Mouse (Mus musculus): ENCODE results near the gene S1pr4. TPM values are rescaled to one million over a fixed set of nuclear protein-coding genes. Genes with fewer than 3 reads are reported as not detected.

S1pr4 gene
- polyA plus RNA-seq, 1 experiment = 0.94 TPM

DNA sequence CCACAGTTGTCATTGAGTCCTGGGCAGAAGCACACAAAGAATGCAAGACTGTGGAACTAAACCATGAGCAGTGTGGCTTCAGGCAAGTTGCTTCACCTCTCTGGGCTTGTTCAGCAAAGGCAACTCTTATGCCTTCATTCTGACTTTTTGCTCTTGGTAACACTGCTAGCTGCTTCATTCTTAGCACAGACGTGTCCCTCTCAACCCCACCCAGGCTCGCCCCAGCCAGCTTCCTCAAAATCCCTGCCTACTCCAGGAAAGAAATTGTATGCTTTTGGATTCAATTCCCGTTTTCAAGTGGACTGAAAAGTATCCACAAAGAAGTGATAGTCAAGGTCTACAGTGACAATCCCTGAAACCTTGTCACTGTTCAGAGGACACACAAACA is 20.0 kb upstream of the S1pr4 start:
- DNase-seq (ENCODE audit: extremely low spot score in 1 of 2, low spot score in 1 of 2) = no peak

DNA sequence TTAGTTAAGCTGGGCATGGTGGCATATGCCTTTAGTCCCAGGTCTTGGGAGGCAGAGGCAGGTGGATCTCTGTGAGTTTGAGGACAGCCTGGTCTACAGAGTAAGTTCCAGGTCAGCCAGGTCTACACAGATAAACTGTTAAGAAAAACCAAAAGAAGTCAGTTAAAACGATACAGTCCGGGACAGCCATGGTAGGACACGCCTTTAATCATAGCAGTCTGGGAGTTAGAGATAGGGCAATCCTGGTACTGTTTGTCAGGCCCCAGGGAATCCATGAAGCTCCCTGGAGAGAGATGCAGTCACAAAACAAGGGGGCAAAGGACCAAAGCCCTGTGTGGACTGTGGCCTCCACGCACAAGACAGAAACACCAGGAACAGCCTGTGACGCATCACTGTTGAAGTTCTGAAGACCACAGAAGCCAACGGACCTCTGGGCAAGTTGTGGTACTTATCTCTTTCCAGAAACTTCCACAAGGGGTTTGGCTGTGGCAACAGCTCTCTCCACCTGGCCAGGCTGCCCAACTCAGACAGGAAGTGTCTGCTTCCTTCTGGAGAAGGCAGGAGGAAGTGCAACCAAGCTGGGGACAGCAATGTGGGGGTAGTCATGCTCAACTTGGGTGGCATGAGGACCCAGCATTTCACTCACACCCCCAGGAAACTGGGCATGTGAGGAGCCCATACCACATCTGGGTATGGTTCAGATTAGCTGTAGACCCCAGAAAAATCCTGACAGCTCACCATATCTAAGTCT is 19.5 kb upstream of the S1pr4 start:
- DNase-seq (ENCODE audit: extremely low spot score in 1 of 2, low spot score in 1 of 2) = no peak

DNA sequence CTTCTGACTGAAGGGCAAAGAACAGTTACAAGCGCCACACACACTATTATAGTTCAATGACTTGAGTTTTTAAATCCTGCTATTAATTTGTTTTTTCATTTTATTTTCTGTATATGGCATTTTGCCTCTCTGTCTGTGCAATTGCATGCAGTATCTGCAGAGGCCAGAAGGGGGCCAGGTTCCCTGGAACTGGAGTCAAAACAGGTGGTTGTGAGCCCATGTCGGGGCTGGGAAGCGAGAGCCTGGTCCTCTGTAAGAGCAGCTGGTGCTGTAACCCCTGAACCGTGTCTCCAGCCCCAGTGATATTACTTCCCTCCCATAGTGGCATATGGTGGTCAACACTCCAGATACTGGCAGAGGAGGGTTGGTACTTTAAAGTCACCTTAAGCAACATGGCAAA is 18.6 kb upstream of the S1pr4 start:
- peak in 1 of 2 experiments; percentile 71 for DNase-seq (ENCODE audit: extremely low spot score in 1 of 2, low spot score in 1 of 2)

DNA sequence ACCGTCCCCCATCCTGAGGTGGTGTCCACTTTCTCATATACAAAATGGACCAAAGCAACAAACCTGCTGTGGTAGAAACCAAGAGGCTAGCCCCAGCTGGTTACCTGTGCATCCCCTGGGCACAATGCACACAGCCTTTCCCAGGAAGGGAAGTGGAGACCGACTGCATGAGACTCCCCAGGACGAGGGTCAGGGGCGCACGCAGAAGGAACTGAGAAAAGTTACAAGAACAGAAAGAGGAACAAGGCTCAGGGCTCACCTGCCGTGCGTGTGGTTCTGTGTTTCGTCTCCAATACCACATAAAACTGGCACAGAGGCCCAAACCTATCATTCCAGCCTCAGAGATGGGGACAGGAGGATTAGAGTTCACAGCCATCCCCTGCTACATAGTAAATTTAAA is 17.3 kb upstream of the S1pr4 start:
- DNase-seq (ENCODE audit: extremely low spot score in 1 of 2, low spot score in 1 of 2) = no peak

DNA sequence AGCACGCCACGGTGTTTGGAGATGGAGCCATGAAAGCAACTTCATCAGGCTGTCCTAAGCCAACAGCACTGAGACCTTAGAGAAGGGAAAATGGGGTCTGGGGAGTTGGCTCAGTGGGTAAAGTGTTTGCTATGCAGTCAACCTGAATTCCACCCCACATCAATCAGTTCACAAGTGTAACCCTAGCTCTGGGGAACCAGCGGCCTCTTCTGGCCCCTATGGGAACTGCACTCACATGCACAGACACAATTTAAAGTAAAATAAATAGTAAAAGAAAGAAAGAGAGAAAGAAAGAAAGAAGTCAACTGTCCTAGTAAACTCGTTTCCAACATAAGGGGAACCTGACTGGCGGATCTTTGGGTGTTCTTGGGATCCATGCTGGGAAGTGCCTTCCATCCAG is 13.9 kb upstream of the S1pr4 start:
- no peak for DNase-seq (ENCODE audit: extremely low spot score in 1 of 2, low spot score in 1 of 2)

DNA sequence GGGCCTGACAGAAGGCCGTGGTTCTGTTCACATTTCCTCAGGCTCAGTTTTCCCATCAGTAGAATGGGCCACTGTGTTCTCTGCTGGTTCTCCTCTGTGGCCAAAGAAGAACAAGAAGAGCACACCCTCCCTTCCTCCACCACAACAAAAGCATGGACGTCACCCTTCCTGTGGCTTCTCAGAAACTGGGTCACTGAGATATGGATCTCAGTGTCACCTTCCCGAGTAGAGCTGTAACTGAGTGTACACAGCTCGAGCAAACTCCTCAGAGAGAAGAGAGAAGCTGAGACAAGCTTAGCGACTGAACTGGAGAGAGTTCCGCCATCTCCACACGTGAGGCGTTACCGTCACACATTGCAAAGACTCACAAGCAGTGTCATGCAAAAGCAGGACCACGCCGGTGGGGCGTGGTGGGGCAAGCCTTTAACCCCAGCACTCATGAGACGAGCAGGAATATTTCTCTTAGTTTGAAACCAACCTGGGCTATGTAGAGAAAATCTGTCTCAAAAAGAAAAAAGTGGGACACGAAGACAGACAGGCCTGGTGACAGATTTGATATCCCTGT is 10.4 kb upstream of the S1pr4 start:
- DNase-seq (ENCODE audit: extremely low spot score in 1 of 2, low spot score in 1 of 2) = no peak

DNA sequence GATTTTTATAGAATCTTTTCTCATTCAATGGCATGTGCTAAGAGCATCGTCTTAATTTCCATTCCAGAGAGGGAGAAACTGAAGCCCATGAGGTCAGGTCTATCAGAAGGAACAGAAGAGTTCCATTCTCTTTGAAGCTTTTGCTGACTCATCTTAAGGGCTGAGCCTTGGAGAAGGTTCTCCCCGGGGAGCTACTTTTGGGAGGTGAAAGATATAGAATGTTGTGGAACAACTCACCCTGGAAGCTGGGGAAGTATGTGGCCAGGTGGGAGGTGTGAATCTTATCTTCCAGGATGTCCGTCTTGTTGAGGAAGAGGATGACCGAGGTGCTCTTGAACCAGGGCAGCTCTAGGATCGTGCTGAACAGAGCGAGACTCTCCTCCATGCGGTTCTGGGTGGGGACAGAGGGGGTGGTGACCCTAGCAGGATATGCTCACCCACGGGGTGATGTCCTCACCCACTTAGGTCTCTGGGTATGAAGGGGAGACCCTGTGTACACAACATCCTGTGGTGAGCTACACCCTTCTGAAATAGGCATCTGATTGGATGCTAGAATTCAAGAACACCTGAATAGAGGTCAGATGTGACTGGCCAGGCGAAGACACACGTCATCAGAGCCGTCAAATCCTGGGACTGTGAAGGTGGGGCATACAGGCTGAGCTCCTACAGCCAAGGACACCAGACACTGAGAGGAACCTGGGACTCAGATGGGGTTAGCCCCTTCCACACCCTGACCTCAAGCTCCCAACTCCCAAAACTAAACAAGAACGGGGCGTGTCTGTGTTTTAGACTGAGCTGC is 8.0 kb upstream of the S1pr4 start:
- DNase-seq (ENCODE audit: extremely low spot score in 1 of 2, low spot score in 1 of 2) = no peak

DNA sequence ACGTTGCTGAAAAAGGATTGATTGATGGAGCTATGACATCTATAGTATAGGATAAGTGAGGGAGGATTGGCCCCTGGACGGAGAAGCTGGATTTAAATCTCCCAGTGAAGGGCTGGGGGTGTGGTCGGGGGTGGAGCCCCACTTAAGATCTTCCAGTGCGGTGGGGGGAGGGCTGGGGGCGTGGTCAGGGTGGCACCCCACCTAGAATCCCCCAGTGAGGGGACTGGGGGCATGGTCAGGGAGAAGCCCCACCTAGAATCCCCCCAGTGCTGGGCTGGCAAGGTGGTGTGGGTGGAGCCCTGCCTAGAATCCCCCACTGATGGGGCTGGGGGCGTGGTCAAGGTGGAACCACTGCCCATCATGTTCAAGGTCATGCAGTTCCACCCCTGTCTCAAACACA is 7.2 kb upstream of the S1pr4 start:
- DNase-seq (ENCODE audit: extremely low spot score in 1 of 2, low spot score in 1 of 2) = no peak

DNA sequence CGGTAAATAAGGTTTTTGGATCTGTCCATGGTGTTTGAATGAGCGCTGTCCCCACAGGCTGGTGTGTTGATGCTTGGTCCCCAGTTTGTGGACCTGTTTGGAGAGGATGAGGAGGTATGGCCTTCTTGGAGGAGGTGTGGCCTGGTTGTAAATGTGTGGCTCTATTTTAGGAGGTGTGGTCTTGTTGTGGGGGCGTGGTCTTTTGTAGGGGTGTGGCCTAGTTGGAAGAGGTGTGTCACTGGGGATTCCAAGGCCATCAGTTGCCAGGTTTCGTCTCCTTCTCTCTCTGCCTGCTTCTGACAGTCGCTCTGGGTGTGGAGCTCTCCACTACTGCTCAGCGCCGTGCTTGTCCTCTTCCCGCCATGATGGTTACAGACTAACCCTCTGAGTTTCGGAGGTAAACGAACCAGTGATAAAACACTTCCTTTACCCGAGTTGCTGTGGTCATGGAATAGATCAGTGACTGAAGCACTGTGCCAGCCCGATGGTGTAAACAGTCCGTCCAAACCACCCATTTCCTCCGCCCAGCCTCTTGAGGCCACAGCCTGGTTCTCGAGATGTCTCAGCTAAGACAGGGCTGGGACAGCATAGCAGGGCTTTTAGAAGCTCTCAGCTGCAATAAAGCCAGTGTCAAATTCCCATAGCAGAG is 5.2 kb upstream of the S1pr4 start:
- DNase-seq (ENCODE audit: extremely low spot score in 1 of 2, low spot score in 1 of 2) = no peak

DNA sequence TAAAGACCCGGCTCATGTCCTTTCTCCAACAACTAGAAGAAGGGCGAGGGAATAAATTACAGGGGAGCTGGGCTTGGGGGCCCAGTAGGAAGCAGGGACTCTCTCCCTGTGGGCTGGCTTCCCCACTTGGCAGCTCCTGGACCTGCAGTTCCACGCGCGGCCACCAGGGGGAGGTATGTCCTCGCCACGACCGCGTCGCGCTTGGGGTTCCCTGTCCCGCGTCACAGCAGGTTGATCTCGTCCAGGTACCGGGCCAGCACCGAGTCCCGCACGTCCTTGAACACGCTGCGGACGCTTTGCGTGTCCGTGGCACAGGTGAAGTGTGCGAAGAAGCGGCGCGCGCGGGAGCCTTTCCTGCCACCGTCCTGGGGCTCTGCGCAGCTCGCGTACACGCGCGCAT is 2.7 kb upstream of the S1pr4 start:
- DNase-seq (ENCODE audit: extremely low spot score in 1 of 2, low spot score in 1 of 2) = peak in 1 of 2 experiments; percentile 97

DNA sequence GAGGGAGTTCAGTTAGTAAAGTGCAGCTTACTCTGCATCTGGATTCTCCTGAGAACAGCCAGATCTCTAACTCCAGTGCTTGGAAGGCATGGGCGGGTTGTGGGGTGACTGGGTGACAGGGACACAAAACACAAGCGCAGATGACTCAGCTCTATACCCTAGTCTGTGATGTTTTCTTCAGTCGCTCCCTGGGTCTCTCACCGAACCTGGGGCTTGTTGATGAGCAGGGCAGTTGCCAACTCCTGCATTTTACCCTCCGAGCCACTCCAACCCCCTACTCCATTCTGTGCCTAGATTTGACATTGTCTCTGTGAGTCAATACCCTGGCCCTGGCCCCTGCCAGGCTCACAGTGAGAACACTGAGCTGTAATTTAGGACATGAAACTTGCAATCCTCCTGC is 1.9 kb upstream of the S1pr4 start:
- no peak for DNase-seq (ENCODE audit: extremely low spot score in 1 of 2, low spot score in 1 of 2)

DNA sequence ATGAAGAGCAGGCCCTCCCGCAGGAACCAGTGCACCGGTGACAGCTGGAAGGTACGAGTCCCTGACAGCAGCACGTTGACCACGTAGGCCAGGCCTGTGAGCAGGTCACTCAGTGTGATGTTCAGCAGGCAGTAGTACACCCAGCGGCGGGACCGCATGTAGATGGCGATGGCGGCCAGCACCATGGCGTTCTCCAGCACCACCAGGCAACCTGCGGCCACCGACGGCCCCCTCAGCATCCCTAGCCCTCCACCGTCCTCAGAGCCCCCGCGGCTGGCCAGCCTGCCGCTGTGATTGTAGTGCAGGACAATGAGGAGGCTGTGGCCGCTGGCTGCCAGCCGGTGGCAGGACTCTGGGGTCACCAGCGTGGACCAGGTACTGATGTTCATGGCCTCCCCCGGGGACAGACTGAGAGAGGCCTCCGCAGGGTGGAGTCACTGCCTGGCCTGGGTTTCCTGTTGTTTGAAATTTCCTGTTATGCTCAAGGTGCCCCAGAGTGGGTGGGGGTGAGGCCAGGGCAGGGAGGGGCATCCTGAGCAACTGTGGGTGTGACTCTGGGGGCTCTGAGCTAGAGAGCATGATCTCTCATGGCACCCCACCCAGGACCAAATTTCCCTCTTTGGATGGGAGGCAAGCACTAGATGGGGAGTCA is 556 bp downstream of the S1pr4 start:
- DNase-seq (ENCODE audit: extremely low spot score in 1 of 2, low spot score in 1 of 2) = no peak

DNA sequence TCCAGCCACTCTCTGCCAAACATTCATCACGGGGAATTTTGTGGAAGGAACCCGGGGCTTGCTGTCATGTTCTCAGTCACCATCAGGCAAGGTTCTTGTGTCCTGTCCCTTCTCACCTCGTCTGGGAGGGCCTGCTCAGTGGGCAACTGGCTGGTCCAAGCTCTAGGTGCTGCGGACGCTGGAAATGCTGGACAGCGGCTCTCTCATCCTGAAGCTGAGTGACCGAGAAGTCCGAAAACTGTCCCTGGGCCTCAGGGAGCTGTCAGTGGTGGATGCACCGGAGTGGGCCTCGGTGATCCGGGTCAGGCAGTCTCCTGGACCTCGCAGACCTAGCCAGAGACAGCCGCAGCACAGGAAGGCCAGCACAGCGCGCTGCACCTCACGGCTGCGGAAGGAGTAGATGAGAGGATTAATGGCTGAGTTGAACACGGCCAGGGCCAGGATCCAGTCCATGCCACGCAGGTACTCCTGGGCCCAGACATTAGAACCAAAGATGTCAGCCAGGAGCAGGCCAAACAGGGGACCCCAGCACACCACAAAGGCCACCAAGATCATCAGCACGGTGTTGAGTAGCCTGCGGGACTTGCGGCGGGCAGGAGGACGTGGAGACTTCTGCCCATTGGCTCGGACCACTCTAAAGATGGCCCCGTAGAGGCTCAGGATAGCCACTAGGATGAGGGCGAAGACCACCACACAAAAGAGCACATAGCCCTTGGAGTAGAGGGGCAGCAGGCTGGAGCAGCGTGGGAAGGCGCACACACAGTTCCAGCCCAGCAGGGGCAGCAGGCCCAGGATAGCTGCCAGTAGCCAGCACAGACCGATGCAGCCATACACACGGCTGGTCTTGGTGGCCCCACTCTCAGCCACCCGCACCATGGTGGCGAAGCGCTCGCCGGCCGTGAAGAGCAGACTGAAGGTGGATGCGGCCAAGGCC is 1.3 kb downstream of the S1pr4 start:
- DNase-seq (ENCODE audit: extremely low spot score in 1 of 2, low spot score in 1 of 2) = no peak

DNA sequence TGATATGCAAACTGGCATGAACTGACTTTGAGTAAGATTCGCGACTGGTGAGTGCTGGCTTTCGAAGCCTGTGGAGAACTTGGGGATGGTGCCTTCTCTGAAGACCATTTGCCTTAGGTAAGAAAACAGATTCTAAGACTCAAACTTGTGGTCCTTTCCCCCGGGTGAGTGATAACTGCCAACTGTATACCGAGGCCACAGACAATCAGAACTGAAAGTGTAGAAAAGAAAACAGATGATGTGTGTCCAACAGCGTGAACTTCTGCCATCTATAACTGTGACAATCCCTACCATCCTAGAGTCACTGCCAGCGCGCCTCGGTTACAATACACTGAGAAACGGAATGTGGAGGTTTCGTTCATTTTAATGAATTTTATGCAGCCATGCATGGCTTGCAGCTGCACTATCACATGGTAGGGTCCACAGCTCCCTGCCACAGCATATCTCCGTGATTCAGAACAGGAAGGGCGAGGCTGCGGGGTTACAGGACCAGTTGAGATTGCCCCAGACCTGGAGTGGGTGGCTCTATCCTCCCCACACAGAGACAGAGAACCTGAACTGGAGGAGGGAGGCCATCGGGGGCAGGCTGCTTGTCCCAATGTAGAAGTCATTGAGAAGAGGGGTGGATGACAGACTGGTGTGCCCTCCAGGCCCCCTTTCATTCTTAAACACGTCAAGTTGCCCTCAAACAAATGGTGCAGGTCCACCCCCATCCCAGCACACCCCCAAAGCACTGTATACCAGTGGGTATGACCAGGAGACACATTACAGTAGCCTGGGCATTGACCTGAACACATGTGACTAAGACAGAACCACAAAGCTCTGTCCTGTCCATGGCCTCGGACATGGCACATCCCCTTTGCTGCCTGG is 2.3 kb downstream of the S1pr4 start:
- no peak for DNase-seq (ENCODE audit: extremely low spot score in 1 of 2, low spot score in 1 of 2)

DNA sequence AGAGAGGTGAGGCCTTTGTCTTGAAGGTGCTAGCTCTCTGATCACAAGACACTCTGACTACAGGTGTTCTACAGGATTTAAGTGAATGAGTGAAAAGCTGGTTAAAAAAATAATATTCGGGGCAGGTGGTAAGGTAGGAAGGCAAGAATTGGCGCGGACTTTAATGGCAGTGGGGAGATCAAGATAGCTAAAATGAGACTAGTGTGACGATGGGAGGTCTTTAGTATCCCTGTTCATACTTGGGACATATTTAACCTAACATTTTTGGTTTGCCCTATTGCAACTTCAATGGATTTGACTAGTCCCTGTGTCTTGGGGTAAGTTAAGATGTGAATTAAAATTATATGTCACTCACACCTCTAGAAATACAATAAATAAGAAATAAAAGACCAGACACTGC is 3.0 kb downstream of the S1pr4 start:
- no peak for DNase-seq (ENCODE audit: extremely low spot score in 1 of 2, low spot score in 1 of 2)

DNA sequence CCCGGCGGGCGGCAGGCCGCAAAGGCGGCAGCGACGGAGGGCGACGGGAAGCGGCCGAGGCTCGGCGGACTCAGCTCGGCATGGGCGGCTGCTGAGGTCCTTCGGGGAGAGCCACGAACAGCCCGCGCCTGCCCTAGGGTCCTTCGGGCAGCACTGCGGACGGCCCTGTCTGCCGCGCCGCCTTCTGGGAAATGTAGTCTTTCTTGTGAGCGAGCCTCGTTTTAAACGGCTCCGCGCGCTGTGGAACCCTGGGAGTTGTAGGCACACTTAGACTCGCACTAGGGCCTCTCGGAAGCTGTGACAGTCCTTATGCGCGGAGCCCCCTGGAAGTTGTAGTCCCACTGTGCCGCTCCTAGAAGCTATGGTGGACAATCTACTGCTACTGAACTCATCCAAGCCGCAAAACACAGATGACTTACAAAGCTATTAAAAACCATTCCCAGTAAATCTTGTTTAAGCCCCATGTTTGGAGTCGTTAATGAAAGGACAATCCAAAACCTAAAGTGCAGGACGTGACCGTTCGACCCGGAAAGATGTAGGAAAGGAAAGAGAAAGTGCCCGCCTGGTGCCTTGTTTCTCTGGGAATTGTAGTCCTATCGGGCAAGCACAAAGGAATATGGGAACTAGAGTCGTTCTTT is 3.5 kb downstream of the S1pr4 start, which contains the start of gene Ncln:
Ncln (minus strand) TSS at position 129 of the 638 bp plus-strand sequence.
- DNase-seq (ENCODE audit: extremely low spot score in 1 of 2, low spot score in 1 of 2) = peak; percentile 99

DNA sequence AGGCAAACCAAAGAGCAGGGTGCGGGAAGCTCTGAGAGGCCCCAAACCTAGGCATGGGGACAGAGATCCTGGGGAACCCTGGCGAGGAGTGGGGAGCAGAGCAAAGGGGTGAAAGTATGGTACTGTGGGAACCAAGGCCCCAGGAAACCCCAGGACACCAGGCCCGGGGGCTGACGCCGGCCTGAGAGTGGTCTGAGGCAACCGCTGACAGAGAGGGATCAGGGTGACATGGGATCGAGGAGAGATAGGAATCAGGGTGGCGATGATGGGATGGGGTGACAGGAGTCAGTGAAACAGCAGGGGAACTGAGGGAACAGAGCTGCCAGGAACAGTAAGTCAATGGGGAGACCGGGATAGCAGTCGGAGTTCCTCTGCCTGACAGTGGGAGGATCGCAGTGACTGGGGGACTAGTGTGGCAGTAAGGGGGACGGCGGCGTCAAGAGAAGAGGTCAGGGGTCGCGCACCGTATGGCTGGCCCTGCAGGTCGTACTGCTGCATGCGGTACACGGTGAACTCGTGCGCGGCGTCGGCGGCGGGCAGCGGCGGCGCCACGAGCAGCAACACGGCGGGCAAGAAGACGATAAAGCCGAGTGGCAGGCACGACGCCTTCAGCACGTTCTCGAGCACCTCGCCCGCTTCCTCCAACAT is 4.2 kb downstream of the S1pr4 start:
- DNase-seq (ENCODE audit: extremely low spot score in 1 of 2, low spot score in 1 of 2) = no peak

DNA sequence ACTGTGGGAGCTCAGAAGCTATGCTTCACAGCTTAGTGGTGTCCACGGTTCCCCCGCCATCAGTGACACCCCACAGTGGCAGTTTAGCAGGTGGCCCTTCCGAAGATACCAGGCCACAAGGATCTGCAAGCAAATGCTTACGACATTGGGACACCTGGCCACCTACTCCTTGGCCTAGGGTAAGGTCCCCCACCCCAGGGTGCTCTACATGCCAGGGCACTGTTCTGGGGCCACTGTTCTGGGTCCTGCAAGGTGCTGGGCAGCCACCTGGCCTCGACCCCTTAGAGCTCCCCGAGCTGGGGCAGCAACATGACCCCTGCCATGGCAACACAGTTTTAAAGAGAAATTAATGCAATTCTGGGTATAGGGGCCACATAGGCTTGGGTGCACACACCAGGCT is 4.8 kb downstream of the S1pr4 start:
- no peak for DNase-seq (ENCODE audit: extremely low spot score in 1 of 2, low spot score in 1 of 2)

Data from frontal cortex, adult 2 months (tissue).